Mouse (Mus musculus) forelimb bud, embryonic 11.5 days (tissue): ENCODE measurements around the gene Atp2c1.

Source experiments
- DNase-seq: peaks from one replicate; pipeline ENCODE4 v3.0.0-alpha.2; 2012; ENCODE audit warnings: low read depth, low spot score

Gene Atp2c1

DNA sequence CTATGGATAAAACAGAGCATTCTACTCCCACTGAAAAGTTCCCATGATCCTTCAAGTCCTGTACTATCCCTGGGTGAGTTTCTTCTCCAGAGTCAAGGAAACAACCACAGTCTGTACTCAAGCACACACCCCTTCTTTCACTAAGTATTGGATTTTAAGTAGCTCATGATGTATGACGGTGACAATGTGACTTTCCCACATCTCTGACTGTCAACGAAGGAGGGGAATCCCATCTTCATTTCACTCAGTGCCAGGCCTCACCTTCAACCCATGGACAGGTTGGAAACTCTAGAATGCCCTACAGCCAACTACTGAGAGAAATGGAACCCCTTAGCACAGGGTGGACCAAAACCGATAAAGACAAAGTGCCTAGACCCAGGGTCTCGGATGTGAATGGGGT is 160.9 kb downstream of the Atp2c1 start:
- DNase-seq = no peak

DNA sequence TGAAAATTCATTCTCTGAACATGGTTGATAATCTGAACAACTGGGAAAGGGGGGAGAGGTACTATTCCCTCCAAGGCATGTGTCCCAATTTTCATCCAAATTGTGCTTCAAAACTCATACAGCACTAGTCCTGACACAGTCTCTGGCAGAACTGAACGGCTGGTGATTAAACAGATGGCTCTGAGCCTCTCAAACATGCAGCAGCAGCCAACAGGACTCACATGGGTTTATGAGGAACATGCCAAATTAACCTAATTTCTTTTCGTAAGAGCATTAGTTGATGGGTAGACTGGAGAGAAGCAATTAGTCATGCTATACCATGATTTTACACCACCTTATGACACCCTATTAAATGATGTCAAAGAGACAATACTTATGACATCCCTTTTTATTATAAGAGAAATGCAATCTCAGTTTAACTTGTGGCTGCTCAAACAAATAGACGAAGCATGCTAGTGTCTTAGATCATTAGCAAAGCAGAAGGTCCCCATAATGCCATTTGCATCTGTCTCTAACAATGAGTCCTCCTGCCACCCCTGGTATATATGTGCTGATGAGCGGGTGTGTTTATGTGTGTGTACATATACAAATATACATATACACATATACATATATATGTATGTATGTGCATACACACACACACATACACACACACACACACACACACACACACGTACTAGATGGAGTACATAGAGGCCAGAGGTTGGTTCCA is 163.4 kb downstream of the Atp2c1 start:
- no peak for DNase-seq

DNA sequence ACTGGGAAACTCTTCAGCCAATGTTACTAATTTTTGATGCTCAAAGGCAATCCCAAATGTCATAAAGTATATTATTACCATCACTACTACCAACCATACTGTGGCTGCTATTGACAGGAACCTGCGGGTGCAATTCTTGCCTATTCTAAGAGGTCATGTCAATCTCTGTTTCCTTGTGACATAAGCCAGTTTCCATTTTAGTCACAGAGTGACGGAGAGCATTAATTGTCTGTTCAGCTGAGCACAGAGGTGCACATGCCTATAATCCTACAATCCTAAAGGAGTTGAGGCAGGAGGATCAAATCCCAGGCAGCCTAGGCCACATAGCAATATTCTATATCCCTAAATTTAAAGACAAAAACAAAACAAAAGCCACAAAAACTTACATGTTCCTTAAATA is 164.9 kb downstream of the Atp2c1 start:
- no peak for DNase-seq
